Mouse (Mus musculus) embryonic fibroblast, embryonic 13.5 days (primary cell): ENCODE data around the gene Xpc.

Experiments used
- CTCF ChIP-seq: IDR thresholded peaks from 2 replicates; pipeline ENCODE4 v1.5.1; 2011; ENCODE audit warnings: mild to moderate bottlenecking, control low read depth, low read length, moderate library complexity, borderline replicate concordance; ENCODE audit not compliant: insufficient read depth
- POLR2A ChIP-seq: IDR thresholded peaks from 2 replicates; pipeline ENCODE4 v1.6.1; 2011; ENCODE audit warnings: low read depth, mild to moderate bottlenecking, control low read depth, low read length, moderate library complexity

- TF ChIP-seq CTCF (no peak), POLR2A (no peak)
These were observed 44.5 kb upstream of the Xpc start for GRCm38 (mm10) chr6:91560186-91560585.
